Mouse (Mus musculus) kidney, postnatal 36 days (tissue): ENCODE measurements around the gene Pinlyp.

Source experiments
- DNase-seq, 2 experiments: peaks; one replicate each; pipeline ENCODE4 v3.0.0; 2021 to 2022; ENCODE audit warnings: mixed read lengths in 2 of 2

The Pinlyp gene

GRCm38 (mm10) chr7:24561450-24561849 lies 15.5 kb upstream of the Pinlyp start:
- no peak for DNase-seq

DNA sequence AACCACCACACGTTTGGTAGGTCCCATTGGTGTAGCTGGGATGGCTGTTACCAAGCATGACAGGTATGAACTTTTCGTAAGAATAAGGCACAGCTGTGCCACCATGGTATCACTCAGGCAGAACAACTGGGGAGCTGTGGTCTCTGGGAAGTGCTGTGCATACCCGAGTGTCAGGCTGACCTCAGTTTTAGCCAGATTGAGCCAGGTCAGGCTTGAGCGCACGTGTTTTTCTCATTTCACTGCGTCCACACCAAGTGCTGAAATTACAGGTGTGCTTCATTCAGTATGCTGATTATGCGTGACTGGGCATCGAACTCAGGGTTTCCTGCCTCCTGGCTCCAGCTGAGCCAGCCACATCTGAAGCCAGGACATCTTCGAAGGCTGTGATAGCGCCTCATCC lies 9.9 kb upstream of the Pinlyp start:
- peak; percentile 47 to 50 for DNase-seq

GRCm38 (mm10) chr7:24551985-24552759 lies 6.3 kb upstream of the Pinlyp start:
- peak; percentile 49 to 51 for DNase-seq

DNA sequence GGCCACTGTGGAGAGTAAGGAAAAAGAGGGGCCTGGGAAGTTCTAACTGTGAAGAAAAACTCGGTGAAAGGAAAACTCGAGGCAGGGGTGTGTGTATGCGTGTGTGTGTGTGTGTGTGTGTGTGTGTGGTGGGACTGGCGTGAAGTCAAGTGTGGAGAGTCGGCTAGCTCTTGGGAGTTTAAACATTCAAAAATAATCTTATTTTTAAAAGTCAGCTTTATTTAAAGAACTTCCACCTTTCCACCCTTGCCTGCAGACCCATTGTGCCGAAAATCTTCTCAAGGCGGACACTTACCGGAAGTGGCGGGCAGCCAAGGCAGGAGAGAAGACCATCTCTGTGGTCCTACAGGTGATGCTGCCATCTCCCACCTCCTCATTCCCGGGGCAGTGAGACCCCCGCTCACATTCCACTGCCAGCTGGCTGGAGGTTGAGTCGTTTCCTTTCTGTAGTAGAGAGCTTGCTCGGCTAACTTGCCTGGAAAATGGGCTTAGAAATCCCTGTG lies 1.7 kb upstream of the Pinlyp start:
- DNase-seq: no peak

- DNase-seq: peak; percentile 99 to 100
Observed at GRCm38 (mm10) chr7:24546634-24547389, 894 bp upstream of the Pinlyp start.

DNA sequence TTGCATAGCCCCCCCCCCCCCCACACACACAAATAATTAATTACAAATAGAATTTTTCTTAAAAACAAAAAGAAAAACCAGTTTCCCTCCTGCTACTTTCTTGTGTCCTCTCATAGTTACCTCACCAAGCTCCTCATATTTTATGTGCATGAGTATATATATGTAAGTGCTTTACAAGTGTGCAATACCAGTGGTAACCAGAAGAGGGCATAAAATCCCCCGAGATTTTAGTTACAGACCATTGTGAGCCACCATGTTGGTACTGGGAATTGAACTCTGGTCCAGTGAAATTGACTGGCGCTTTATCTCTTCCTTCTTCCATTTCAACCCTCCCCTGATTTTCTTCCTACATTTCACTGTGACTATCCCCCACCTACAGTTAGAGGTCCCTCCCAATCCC lies 1.4 kb downstream of the Pinlyp start:
- no peak for DNase-seq

GRCm38 (mm10) chr7:24539686-24540085 lies 6.2 kb downstream of the Pinlyp start:
- no peak for DNase-seq

DNA sequence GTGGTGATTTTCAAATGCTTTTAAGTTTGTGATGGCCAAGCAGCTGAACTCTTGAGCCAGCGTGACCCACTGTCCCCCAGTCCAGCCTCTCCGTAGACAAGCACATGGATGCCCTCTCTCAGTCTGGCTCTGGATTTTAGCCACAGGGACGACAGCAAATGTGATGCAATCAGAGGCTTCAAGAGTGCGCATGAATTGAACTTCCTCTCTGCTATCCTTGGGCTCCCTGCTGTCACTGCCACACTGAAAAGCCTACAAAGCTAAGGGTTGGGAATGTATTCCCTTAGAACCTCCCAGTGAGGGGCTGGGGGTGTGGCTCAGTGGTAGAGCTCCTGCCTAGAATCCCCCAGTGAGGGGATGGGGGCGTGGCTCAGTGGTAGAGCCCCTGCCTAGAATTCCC lies 7.2 kb downstream of the Pinlyp start:
- DNase-seq: no peak

GRCm38 (mm10) chr7:24538154-24538553 lies 7.8 kb downstream of the Pinlyp start:
- DNase-seq: peak; percentile 44 to 77

DNA sequence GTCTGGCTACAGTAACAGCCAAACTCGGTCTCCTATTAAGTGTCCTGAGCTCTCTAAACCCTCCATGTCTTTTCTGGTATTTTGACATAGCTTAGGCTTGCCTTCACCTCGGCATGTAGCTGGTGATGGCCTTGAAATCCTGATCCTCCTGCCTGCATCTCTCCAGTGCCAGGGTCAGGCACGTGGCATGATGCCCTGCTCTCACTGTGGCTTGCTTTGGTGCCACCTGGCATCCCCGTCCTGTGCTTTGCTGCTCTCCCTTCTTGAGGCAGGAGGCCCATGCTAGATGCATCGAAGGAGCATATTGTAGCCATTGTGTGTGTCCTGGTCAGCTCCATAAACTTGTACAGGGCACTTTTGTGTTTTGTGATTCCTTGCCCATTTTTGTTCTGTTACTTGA lies 8.3 kb downstream of the Pinlyp start:
- no peak for DNase-seq

GRCm38 (mm10) chr7:24537081-24537480 lies 8.8 kb downstream of the Pinlyp start:
- DNase-seq: no peak

DNA sequence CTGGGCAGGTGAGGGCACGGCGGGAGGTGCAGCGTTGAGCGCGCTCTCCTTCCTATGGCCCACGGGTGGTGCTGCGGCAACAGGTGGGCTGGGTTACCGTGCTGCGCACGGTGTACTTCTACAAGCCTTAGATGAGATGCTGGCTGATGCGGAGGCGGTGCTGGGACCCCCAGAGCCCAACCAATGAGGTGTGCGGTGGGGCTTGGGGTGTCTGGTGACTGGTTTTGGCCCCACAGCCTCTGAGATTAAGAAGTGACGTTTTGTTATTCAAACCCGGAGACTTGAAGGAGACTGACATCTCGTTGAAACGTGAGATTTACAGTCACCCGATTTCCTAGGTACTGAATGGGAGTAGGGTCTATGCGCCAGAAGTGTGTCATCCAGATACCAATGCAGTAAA lies 11.6 kb downstream of the Pinlyp start:
- no peak for DNase-seq

DNA sequence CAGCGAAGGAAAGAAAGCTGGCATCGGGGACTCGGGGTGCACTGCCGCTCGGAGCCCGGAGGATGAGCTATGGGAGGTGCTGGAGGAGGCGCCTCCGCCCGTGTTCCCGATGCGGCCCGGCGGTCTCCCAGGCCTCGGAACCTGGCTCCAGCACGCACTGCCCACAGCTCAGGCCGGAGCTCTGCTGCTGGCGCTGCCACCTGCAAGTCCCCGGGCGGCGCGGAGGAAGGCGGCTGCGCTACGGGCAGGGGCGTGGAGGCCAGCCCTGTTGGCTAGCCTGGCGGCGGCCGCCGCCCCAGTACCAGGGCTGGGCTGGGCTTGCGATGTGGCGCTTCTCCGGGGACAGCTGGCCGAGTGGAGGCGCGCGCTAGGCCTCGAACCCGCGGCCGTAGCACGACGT lies 12.1 kb downstream of the Pinlyp start:
- DNase-seq: no peak

- DNase-seq: no peak
Observed at GRCm38 (mm10) chr7:24533031-24533571, 12.8 kb downstream of the Pinlyp start.

GRCm38 (mm10) chr7:24531211-24531971 lies 14.5 kb downstream of the Pinlyp start:
- DNase-seq: peak; percentile 68 to 86

- peak; percentile 99 for DNase-seq
Observed at GRCm38 (mm10) chr7:24530062-24530931, 15.6 kb downstream of the Pinlyp start, which contains the start of gene Irgq. Gene Irgq, plus strand, starts transcription at chr7:24530689.

- DNase-seq: no peak
Observed at GRCm38 (mm10) chr7:24529580-24529979, 16.3 kb downstream of the Pinlyp start.

GRCm38 (mm10) chr7:24528861-24529260 lies 17.1 kb downstream of the Pinlyp start:
- no peak for DNase-seq

DNA sequence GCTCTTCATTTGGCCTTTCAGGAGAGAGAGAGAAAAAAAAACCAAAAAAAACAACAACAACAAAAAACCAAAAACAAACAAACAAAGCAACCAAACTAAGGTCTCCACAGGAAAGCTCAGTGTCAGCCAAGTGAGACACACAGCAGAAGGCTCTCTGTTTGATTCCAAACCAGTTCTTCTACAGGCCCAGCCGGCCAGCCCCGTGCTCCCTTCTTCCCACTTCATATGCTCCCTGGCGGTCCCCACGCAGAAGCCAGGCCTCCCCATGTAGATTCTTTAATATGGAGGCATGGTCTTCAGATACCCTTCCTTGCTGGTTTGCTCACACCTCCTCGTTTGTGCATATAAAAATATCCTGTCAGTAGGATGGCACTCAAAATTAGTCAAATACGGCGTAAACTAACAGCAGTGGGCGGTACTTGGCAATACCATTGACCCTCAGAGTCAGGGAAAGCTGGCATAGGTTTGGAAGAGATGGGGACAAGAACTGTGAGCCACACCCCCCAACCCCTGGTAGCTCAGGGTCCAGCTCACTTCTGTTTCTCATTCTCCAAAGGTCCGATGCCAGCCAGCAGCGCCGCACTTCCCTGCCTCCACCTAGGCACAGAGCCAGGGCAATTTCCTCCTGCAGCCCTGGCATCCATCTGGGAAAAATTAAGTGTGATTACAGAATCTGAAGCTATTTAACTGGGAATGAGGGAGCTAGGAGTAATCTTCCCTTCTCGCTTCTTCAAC lies 20.1 kb downstream of the Pinlyp start:
- DNase-seq: peak in 1 of 2 experiments; percentile 33

GRCm38 (mm10) chr7:24524978-24525377 lies 20.9 kb downstream of the Pinlyp start:
- no peak for DNase-seq

DNA sequence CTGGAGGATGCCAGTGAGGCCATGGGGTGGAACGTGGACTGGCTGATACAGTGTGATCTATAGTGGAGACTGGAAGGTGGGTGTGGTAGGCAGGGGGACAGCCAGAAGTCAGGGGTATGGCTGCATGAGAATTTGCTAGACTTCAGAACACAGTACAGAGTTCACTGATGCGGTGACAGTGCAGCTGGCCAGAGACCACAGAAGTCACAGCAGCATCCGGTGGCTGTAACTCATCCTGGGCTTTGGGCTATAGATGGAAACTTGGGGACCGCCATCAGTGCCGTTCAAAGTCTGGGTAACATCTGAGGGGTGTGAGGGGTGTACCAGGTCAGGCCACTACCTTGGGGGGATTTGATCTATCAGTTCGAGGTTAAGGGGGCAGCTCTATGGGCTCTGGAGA lies 22.2 kb downstream of the Pinlyp start:
- DNase-seq: no peak
